Mouse (Mus musculus) hematopoietic stem cell, adult 5-6 weeks (primary cell): ENCODE data around the gene C130060K24Rik. TPM values are rescaled to one million over a fixed set of nuclear protein-coding genes. Genes with fewer than 3 reads are reported as not detected.

Experiments
- ATAC-seq, 2 experiments: fragments of 125-278 bp in 1 of 2; replicated peaks in 1 of 2; 2 replicates each; pipeline ENCODE4 v1.8.0; 2016 to 2017; ENCODE audit warnings: inconsistent platforms in 2 of 2, mild to moderate bottlenecking in 2 of 2, moderate number of reproducible peaks in 2 of 2, low read depth in 1 of 2, moderate TSS enrichment in 1 of 2; ENCODE audit not compliant: low FRiP score in 2 of 2, poor library complexity in 2 of 2, severe bottlenecking in 2 of 2, insufficient read depth in 1 of 2, low TSS enrichment in 1 of 2
- total RNA-seq: library from RNA; stranded (forward); fragments of 172-1452, 232-1000 nt; gene quantifications from 2 replicates; pipeline ENCODE4 v1.2.3, GENCODE M21; 2017

C130060K24Rik gene
- not detected in 2 replicates for total RNA-seq

DNA sequence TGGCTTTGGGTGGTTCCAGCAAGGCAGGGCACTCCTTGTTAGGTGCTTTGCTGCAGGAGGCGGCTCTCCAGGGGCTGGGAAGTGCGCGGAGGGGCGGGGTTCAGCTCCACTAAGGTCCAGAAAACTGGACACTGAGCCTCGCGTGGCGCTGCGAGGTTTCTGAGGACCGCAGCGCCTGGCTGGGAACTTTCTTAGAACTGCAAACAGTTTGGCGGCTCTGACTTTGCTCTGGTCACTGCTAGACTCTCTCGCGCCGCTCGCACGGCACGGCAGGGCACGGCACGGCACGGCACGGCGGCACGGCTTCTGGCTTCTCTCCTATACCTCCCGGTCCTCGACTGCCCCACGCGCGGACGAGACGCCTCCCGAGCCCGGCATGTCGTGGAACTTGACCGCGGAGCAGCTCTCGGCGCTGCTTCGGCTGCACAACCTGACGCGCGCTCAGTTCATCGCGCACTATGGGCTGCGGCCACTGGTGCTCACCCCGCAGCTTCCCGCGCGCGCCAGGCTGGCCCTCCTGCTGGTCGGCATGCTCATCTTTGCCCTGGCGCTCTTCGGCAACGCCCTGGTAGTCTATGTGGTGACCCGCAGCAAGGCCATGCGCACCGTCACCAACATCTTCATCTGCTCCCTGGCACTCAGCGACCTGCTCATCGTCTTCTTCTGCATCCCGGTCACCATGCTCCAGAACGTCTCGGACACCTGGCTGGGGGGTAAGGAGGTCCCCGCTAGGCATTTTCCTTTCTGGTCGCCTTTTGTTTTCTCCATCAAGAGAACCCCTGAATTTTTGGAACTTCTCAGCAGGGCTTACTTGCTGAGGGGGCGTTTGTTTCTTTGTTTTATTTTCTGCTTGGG lies at the start of gene C130060K24Rik:
Gene C130060K24Rik, plus strand, starts transcription at position 188 of the 855 bp plus-strand sequence.
- peak in 1 of 2 experiments; percentile 66; a peak in 3 of 4 replicates for ATAC-seq

DNA sequence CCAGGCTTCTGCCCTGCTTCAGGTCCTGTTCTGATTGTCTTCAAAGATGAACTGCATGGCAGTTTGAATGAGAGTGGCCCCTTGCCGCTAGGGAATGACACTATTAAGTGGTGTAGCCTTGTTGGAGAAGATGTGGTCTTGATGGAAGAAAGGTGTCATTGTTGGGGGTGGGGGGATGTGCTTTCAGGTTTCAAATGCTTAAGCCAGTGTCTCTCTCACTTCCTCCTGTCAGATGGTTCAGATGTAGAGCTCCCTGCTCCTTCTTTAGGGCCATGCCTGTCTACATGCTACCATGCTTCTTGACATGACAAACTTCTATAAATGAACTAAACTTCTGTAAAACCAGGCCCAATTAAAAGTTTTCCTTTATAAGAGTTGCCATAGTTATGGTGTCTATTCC lies 46.7 kb upstream of the C130060K24Rik start:
- ATAC-seq: no peak

- no peak for ATAC-seq
These were observed 41.5 kb upstream of the C130060K24Rik start for GRCm38 (mm10) chr6:65339391-65339790.

- ATAC-seq: no peak
These were observed 39.5 kb upstream of the C130060K24Rik start for GRCm38 (mm10) chr6:65341360-65341759.

GRCm38 (mm10) chr6:65347736-65348135 lies 33.2 kb upstream of the C130060K24Rik start:
- ATAC-seq: no peak

DNA sequence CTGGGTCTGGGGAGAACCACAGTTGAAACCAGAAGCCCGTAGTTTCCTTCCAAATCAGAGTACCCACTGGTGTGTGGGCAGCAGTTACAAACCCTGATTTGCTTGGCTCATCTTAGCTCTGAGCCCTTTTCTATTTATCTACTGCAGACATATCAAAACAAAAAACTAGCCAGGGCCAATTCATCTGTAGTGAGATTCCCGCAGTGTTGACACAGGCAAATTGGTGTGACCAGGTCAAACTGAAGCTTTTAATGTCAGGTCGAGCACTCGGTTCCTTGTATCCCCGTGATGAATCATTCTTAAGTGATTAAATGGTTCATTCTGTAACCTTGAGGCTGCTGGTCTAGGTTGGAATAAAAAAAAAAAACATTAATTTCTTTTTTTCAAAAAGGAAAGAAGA lies 32.6 kb upstream of the C130060K24Rik start:
- no peak for ATAC-seq

DNA sequence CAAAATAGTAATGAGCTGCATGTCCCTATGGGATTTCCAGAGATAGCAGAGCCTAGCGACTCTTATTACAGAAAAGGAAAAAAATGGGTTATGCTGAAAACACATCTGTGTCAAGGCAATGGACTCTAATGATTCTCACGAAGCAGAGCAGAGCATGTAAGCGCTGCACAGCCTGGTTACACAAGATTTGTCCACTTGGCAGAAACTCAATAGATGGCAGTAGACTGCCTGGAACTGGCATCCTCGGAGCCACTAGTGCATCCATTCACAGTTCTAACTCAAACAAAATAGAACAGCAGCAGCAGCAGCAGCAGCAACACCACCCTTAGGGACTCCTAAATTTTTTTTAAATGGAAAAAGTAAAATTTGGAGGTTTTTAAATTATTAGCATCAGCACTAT lies 29.3 kb upstream of the C130060K24Rik start:
- ATAC-seq: no peak

DNA sequence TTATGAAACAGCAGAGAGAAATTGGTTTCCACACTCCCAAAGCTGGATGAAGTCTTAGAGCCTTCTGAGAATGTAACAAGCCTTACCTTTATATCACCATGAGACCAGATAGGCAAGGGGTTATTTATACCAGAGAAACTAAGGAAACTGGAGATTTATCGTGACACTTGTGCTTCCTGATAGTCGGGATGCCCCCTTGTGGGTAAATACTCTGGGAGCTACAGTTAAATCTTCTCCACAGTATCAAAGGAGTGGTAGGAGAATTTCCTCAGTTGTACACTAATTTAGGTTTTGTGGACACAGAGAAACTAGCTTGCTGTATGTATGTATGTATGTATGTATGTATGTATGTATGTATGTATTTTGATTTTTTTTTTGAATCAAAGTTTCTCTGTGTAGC lies 5.0 kb upstream of the C130060K24Rik start:
- no peak for ATAC-seq

- ATAC-seq: no peak
These were observed 41.0 kb downstream of the C130060K24Rik start for GRCm38 (mm10) chr6:65421888-65422287.

DNA sequence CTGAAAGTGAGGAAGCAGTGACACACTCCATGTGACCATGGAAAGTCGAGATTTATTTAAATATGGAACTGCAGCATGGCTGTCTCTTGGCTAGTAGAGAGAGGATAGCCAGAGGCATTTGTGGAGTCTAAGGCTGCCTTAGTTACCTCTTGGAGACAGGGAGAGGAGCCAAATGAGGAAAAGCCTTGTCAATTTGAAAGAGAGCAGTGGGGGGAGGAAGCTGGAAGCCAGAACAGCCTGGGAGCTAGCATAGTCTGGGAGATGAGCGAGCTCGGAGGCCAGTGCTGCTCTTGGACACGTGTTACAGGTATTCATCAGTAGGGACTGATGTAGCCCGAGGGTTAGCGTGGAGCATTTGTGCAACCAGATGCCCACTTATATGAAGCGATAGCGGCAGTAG lies 46.2 kb downstream of the C130060K24Rik start:
- ATAC-seq: no peak

DNA sequence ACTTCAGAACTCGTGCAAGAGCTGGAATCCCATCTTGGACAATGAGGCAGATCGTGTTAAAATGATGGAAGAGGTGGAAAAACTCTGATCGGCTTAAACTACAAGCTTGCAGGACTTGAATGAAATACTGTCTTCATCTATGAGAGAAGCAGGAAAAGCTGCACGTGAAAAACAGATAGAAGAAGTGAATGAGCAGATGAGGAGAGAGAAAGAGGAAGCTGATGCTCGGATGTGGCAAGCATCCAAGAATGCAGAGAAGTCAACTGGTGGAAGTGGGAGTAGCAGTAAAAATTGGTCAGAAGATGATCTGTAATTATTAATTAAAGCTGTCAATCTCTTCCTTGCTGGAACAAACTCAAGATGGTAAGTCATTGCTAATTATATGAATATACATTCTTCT lies 52.3 kb downstream of the C130060K24Rik start:
- ATAC-seq: no peak

- ATAC-seq: peak; percentile 78 to 94
These were observed 72.6 kb downstream of the C130060K24Rik start for GRCm38 (mm10) chr6:65453465-65453864.

- no peak for ATAC-seq
These were observed 84.4 kb downstream of the C130060K24Rik start for GRCm38 (mm10) chr6:65465294-65465693.

DNA sequence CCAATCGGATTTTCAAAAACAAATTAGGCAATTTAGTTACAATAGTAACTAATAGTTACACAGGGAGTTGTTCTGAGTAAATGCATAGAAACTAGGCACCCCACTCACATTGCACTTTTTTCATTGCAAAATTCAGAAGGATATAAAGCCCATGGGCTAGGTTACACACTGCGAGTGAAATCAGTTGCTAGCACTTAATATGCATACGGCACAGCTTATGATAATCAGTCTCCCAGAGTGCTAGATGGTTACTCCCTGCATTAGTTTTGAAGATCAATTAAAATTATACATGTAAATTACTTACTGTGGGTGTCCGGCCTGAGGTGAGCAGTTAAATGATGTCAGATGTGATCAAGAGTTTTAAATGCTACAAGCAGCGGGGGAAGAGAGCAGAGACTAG lies 89.4 kb downstream of the C130060K24Rik start:
- no peak for ATAC-seq

GRCm38 (mm10) chr6:65472455-65472854 lies 91.5 kb downstream of the C130060K24Rik start:
- no peak for ATAC-seq

GRCm38 (mm10) chr6:65498786-65499185 lies 117.9 kb downstream of the C130060K24Rik start:
- ATAC-seq: peak; percentile 36 to 53; a peak in 3 of 4 replicates
